Mouse (Mus musculus) embryo, embryonic 10.5 days (tissue): ENCODE data around the gene Pir.

ENCODE experiments used
- DNase-seq: peaks from one replicate; pipeline ENCODE4 v3.0.0-alpha.2; 2015; ENCODE audit warnings: low spot score

Pir gene

GRCm38 (mm10) chrX:164338591-164338990 is 69.4 kb downstream of the Pir start:
- DNase-seq, result no peak

- DNase-seq, result no peak
These were observed 76.3 kb downstream of the Pir start for GRCm38 (mm10) chrX:164345359-164345938.

- no peak for DNase-seq
These were observed 79.8 kb downstream of the Pir start for GRCm38 (mm10) chrX:164348937-164349336.

GRCm38 (mm10) chrX:164365153-164365865 is 96.1 kb downstream of the Pir start:
- DNase-seq, result no peak

- DNase-seq, result no peak
These were observed 101.4 kb downstream of the Pir start for GRCm38 (mm10) chrX:164370576-164370975.

GRCm38 (mm10) chrX:164373081-164373480 is 103.9 kb downstream of the Pir start, which contains the start of gene Vegfd:
TSS of gene Vegfd (plus strand) at chrX:164373378.
- peak; percentile 39 for DNase-seq

- peak; percentile 40 for DNase-seq
These were observed 105.4 kb downstream of the Pir start for GRCm38 (mm10) chrX:164374586-164374985.

GRCm38 (mm10) chrX:164379721-164380120 is 110.5 kb downstream of the Pir start:
- DNase-seq, result no peak

- peak; percentile 90 for DNase-seq
These were observed 112.6 kb downstream of the Pir start for GRCm38 (mm10) chrX:164381618-164382408.

- no peak for DNase-seq
These were observed 124.9 kb downstream of the Pir start for GRCm38 (mm10) chrX:164394091-164394490.

GRCm38 (mm10) chrX:164398456-164398855 is 129.3 kb downstream of the Pir start:
- DNase-seq, result peak; percentile 52

GRCm38 (mm10) chrX:164405080-164405649 is 136.0 kb downstream of the Pir start:
- no peak for DNase-seq

- no peak for DNase-seq
These were observed 137.2 kb downstream of the Pir start for GRCm38 (mm10) chrX:164406133-164407022.

- no peak for DNase-seq
These were observed 139.2 kb downstream of the Pir start for GRCm38 (mm10) chrX:164408301-164408927.

- no peak for DNase-seq
These were observed 141.4 kb downstream of the Pir start for GRCm38 (mm10) chrX:164410562-164410961.

GRCm38 (mm10) chrX:164416803-164417202 is 147.6 kb downstream of the Pir start:
- DNase-seq, result no peak

- no peak for DNase-seq
These were observed 148.8 kb downstream of the Pir start for GRCm38 (mm10) chrX:164418008-164418407.

GRCm38 (mm10) chrX:164419471-164419939 is 150.3 kb downstream of the Pir start, which contains the start of gene Piga:
TSS of gene Piga (plus strand) at chrX:164419787.
- peak; percentile 94 for DNase-seq

- peak; percentile 8 for DNase-seq
These were observed 150.8 kb downstream of the Pir start for GRCm38 (mm10) chrX:164419955-164420354.

- no peak for DNase-seq
These were observed 151.3 kb downstream of the Pir start for GRCm38 (mm10) chrX:164420518-164420917.
